Comparison of ENCODE assay signal across 8 mouse cellular contexts in the genomic region with DNA sequence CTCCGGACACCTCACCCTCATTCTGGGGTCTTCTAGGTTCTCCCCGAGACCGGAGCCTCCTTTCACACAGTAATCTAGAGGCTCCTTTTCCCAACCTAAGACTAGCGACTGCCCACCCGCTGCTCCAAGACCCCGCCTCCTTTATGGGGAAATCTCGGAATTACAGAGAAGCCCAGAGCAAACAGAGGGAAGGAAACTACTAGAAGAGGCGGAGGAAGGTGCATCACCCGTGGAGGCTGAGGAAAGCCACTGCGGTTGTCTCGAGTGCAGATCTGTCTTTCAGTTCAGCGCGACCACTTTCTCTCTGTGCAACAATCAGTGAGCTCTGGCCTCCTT. TPM values are rescaled to one million over a fixed set of nuclear protein-coding genes. Genes with fewer than 3 reads are reported as not detected.
DNase-seq lines count a peak whose midpoint lies in the region; ATAC-seq and TF ChIP-seq lines count a peak whose summit lies in the region.

No protein-coding gene starts in this region.

- DNase-seq in left cerebral cortex, postnatal 4 days = peak; percentile 13
- DNase-seq in left cerebral cortex, adult 11 months (ENCODE audit: low spot score) = no peak
- DNase-seq in midbrain, embryonic 14.5 days = no peak
- no peak for DNase-seq in gastrocnemius, adult 18-20 months (ENCODE audit: low spot score)
- DNase-seq in cerebellum, adult 11 months = no peak

- intact Hi-C loops in left cerebral cortex, postnatal 4 days (cut with DNase I) = no loop called here

- no peaks in the 10 kb centered on the region for H3K36me3 ChIP-seq in intestine, embryonic 15.5 days
- H3K36me3 ChIP-seq in midbrain, embryonic 14.5 days (ENCODE audit: control insufficient read depth, insufficient read depth, low read length) = no peaks in the 10 kb centered on the region

- H3K9me3 ChIP-seq in intestine, embryonic 15.5 days = no peaks in the 10 kb centered on the region
- H3K9me3 ChIP-seq in midbrain, embryonic 14.5 days (ENCODE audit: control insufficient read depth, low read length) = no peaks in the 10 kb centered on the region

- no peak for TF ChIP-seq CTCF in embryonic fibroblast, embryonic 13.5 days (IDR thresholded peaks at IDR 0.05; ENCODE audit: borderline replicate concordance, insufficient read depth, low read length)

- peak overlapping the region; percentile 38 for H3K4me3 ChIP-seq in embryonic fibroblast, embryonic 13.5 days (ENCODE audit: insufficient read depth, low read length)
- H3K4me3 ChIP-seq in intestine, embryonic 15.5 days (replicated peaks) = peak overlapping the region; percentile 58
- peak overlapping the region; percentile 68 for H3K4me3 ChIP-seq in midbrain, embryonic 14.5 days (replicated peaks; ENCODE audit: low read depth, low read length)

- peak overlapping the region; percentile 92 for H3K4me2 ChIP-seq in intestine, embryonic 15.5 days (replicated peaks)
- peak overlapping the region; percentile 81 for H3K4me2 ChIP-seq in midbrain, embryonic 14.5 days (ENCODE audit: low read length)

- H3K27ac ChIP-seq in embryonic fibroblast, embryonic 13.5 days (ENCODE audit: insufficient read depth, low read length) = no peak overlapping the region
- H3K27ac ChIP-seq in intestine, embryonic 15.5 days = no peak overlapping the region
- peak overlapping the region; percentile 77 for H3K27ac ChIP-seq in midbrain, embryonic 14.5 days (replicated peaks; ENCODE audit: low read depth, low read length)

- peak; percentile 77 for ATAC-seq in intestine, embryonic 15.5 days
- ATAC-seq in midbrain, embryonic 14.5 days (ENCODE audit: low FRiP score, low TSS enrichment) = no peak; the same call in 1 of the 2 replicates
- no peak for ATAC-seq in megakaryocyte progenitor cell, adult 5-6 weeks (replicated peaks; ENCODE audit: poor library complexity)

- TF ChIP-seq POLR2A in embryonic fibroblast, embryonic 13.5 days (IDR thresholded peaks at IDR 0.05; ENCODE audit: low read depth, low read length) = no peak

- H3K9ac ChIP-seq in intestine, embryonic 15.5 days = peak overlapping the region; percentile 52
- H3K9ac ChIP-seq in midbrain, embryonic 14.5 days (replicated peaks; ENCODE audit: low read length) = peak overlapping the region; percentile 76; the same call in 1 of the 2 replicates

- 4% methylated on average over 13 of the region's 13 CpGs for WGBS in intestine, embryonic 15.5 days
- WGBS in midbrain, embryonic 14.5 days = 6% methylated on average over 13 of the region's 13 CpGs

- no peaks in the 10 kb centered on the region for H3K4me1 ChIP-seq in embryonic fibroblast, embryonic 13.5 days (ENCODE audit: control insufficient read depth, insufficient read depth, low read length)
- H3K4me1 ChIP-seq in intestine, embryonic 15.5 days (replicated peaks) = peaks cover 11% of the 10 kb centered on the region
- H3K4me1 ChIP-seq in midbrain, embryonic 14.5 days (ENCODE audit: control insufficient read depth, insufficient read depth, low read length) = peaks cover 10% of the 10 kb centered on the region

- no peaks in the 10 kb centered on the region for H3K27me3 ChIP-seq in intestine, embryonic 15.5 days (replicated peaks)
- 0 out of 2 replicates have a peak, but pooled peaks cover 6% of the 10 kb centered on the region for H3K27me3 ChIP-seq in midbrain, embryonic 14.5 days (ENCODE audit: control insufficient read depth, insufficient read depth, low read length)

RNA-seq across cellular contexts. Expression of gene Peli3, which starts 0.3 kb away (rescaled TPM):
- total RNA-seq in left cerebral cortex, postnatal 4 days (2021) = 10 to 100 TPM; 19.5 to 20.1 TPM
- 0.99 and 2.5 TPM in 2 replicates for polyA plus RNA-seq in embryonic fibroblast, embryonic 13.5 days (2011; ENCODE audit: insufficient read length, low read depth, missing spikeins)
- polyA plus RNA-seq in intestine, embryonic 15.5 days (2015; fragmentation: Nextera tagmentation; extraction: Ambion mirVana) = 2.0 and 2.4 TPM in 2 replicates
- 10.7 and 12.2 TPM in 2 replicates for polyA plus RNA-seq in midbrain, embryonic 14.5 days (2014; fragmentation: Nextera tagmentation; extraction: Ambion mirVana)
- 1 to 10 TPM; 2.4 to 2.7 TPM for total RNA-seq in gastrocnemius, adult 18-20 months (2021)
- not detected in 2 replicates for total RNA-seq in megakaryocyte progenitor cell, adult 5-6 weeks (2015)
- total RNA-seq in megakaryocyte progenitor cell, adult 5-6 weeks (2017) = not detected in 2 replicates

RNA-seq across cellular contexts. Expression of gene Dpp3, which starts 15.1 kb away (rescaled TPM):
- total RNA-seq in left cerebral cortex, postnatal 4 days (2021) = 10 to 100 TPM; 72.5 to 80.8 TPM
- 74.9 and 81.0 TPM in 2 replicates for polyA plus RNA-seq in embryonic fibroblast, embryonic 13.5 days (2011; ENCODE audit: insufficient read length, low read depth, missing spikeins)
- 126 and 135 TPM in 2 replicates for polyA plus RNA-seq in intestine, embryonic 15.5 days (2015; fragmentation: Nextera tagmentation; extraction: Ambion mirVana)
- polyA plus RNA-seq in midbrain, embryonic 14.5 days (2014; fragmentation: Nextera tagmentation; extraction: Ambion mirVana) = 102 and 103 TPM in 2 replicates
- total RNA-seq in gastrocnemius, adult 18-20 months (2021) = 10 to 100 TPM; 13.2 to 14.2 TPM
- total RNA-seq in megakaryocyte progenitor cell, adult 5-6 weeks (2015) = 29.5 and 31.6 TPM in 2 replicates
- total RNA-seq in megakaryocyte progenitor cell, adult 5-6 weeks (2017) = 46.3 and 47.9 TPM in 2 replicates

RNA-seq across cellular contexts. Expression of gene Mrpl11, which starts 18.7 kb away (rescaled TPM):
- 10 to 100 TPM; 68.5 to 73.6 TPM for total RNA-seq in left cerebral cortex, postnatal 4 days (2021)
- polyA plus RNA-seq in embryonic fibroblast, embryonic 13.5 days (2011; ENCODE audit: insufficient read length, low read depth, missing spikeins) = 67.0 and 81.9 TPM in 2 replicates
- 102 and 116 TPM in 2 replicates for polyA plus RNA-seq in intestine, embryonic 15.5 days (2015; fragmentation: Nextera tagmentation; extraction: Ambion mirVana)
- polyA plus RNA-seq in midbrain, embryonic 14.5 days (2014; fragmentation: Nextera tagmentation; extraction: Ambion mirVana) = 117 and 122 TPM in 2 replicates
- total RNA-seq in gastrocnemius, adult 18-20 months (2021) = 10 to 100 TPM; 64.6 to 66.7 TPM
- total RNA-seq in megakaryocyte progenitor cell, adult 5-6 weeks (2015) = 32.3 and 32.4 TPM in 2 replicates
- total RNA-seq in megakaryocyte progenitor cell, adult 5-6 weeks (2017) = 51.6 and 63.6 TPM in 2 replicates

RNA-seq across cellular contexts. Expression of gene Bbs1, which starts 36.8 kb away (rescaled TPM):
- total RNA-seq in left cerebral cortex, postnatal 4 days (2021) = 10 to 100 TPM; 27.4 to 35.8 TPM
- 1.7 and 4.0 TPM in 2 replicates for polyA plus RNA-seq in embryonic fibroblast, embryonic 13.5 days (2011; ENCODE audit: insufficient read length, low read depth, missing spikeins)
- polyA plus RNA-seq in intestine, embryonic 15.5 days (2015; fragmentation: Nextera tagmentation; extraction: Ambion mirVana) = 2.3 TPM in 2 replicates
- 8.9 and 17.9 TPM in 2 replicates for polyA plus RNA-seq in midbrain, embryonic 14.5 days (2014; fragmentation: Nextera tagmentation; extraction: Ambion mirVana)
- 1 to 10 TPM; 1.7 to 2.0 TPM for total RNA-seq in gastrocnemius, adult 18-20 months (2021)
- total RNA-seq in megakaryocyte progenitor cell, adult 5-6 weeks (2015) = 0.59 and 0.88 TPM in 2 replicates
- total RNA-seq in megakaryocyte progenitor cell, adult 5-6 weeks (2017) = 2.2 and 3.2 TPM in 2 replicates

RNA-seq across cellular contexts. Expression of gene Npas4, which starts 46.9 kb away (rescaled TPM):
- total RNA-seq in left cerebral cortex, postnatal 4 days (2021) = 1 to 10 TPM; 5.5 to 6.8 TPM
- 4.5 and 7.4 TPM in 2 replicates for polyA plus RNA-seq in embryonic fibroblast, embryonic 13.5 days (2011; ENCODE audit: insufficient read length, low read depth, missing spikeins)
- polyA plus RNA-seq in intestine, embryonic 15.5 days (2015; fragmentation: Nextera tagmentation; extraction: Ambion mirVana) = 0.21 and 0.24 TPM in 2 replicates
- polyA plus RNA-seq in midbrain, embryonic 14.5 days (2014; fragmentation: Nextera tagmentation; extraction: Ambion mirVana) = 0.24 and 0.58 TPM in 2 replicates
- total RNA-seq in gastrocnemius, adult 18-20 months (2021) = not detected
- total RNA-seq in megakaryocyte progenitor cell, adult 5-6 weeks (2015) = not detected in 2 replicates
- total RNA-seq in megakaryocyte progenitor cell, adult 5-6 weeks (2017) = not detected in 2 replicates

Comparison
In these comparisons a context has a peak if more than half of its experiments do, and no peak if none do; other contexts are left out.
1. RNA of gene Peli3, which starts 0.3 kb away (total RNA-seq): 19.5 to 20.1 TPM in left cerebral cortex, postnatal 4 days; 2.4 to 2.7 TPM in gastrocnemius, adult 18-20 months and not detected in megakaryocyte progenitor cell, adult 5-6 weeks; every median in the first group is over 4 times any median in the second.
2. Peak in every context shown above with its lines, with median percentiles within 50 percentile points of each other: H3K4me3 ChIP-seq.